Mouse (Mus musculus) adipose tissue, adult 10 weeks (tissue): ENCODE results near the gene Tph1. TPM values are rescaled to one million over a fixed set of nuclear protein-coding genes. Genes with fewer than 3 reads are reported as not detected.

Experiments used
- polyA plus RNA-seq: library from polyadenylated mRNA; stranded (reverse); fragments of 350-450 nt; fragmentation: Illumina TruSeq; extraction: RNeasy Lipid Tissue Mini Kit (QIAGEN cat#74804); gene quantifications from one replicate; pipeline ENCODE4 v1.2.3, GENCODE M21; 2014; ENCODE audit warnings: low read depth, low replicate concordance

The Tph1 gene
- polyA plus RNA-seq = 0.60 TPM

GRCm38 (mm10) chr7:46672160-46672672, at the start of gene Tph1:
Tph1 (minus strand) TSS chr7:46672537.

GRCm38 (mm10) chr7:46715600-46715999, 43.3 kb upstream of the Tph1 start, which contains the start of gene Saa3:
Saa3 (minus strand) TSS chr7:46715700.

GRCm38 (mm10) chr7:46710390-46710844, 38.1 kb upstream of the Tph1 start, which contains the start of gene Saal1:
Saal1 (minus strand) TSS chr7:46710680.

GRCm38 (mm10) chr7:46639692-46640031, 32.7 kb downstream of the Tph1 start, which contains the start of gene Sergef:
Sergef (minus strand) TSS chr7:46639807.

Other genes starting within 250 kb of the Tph1 start
- gene Sergef, start 32.7 kb downstream of the Tph1 start, polyA plus RNA-seq = 6.6 TPM
- 6.0 TPM for gene Saal1, start 38.1 kb upstream of the Tph1 start, polyA plus RNA-seq
- gene Saa3, start 43.2 kb upstream of the Tph1 start, polyA plus RNA-seq = 8.2 TPM
- gene Saa4, start 60.1 kb upstream of the Tph1 start, polyA plus RNA-seq = not detected
- gene Saa1, start 70.4 kb upstream of the Tph1 start, polyA plus RNA-seq = 0.63 TPM
- not detected for gene Saa2, start 79.3 kb upstream of the Tph1 start, polyA plus RNA-seq
- gene Hps5, start 123.5 kb upstream of the Tph1 start, polyA plus RNA-seq = 26.3 TPM
- gene Gtf2h1, start 123.6 kb upstream of the Tph1 start, polyA plus RNA-seq = 25.4 TPM
- 398 TPM for gene Ldha, start 168.9 kb upstream of the Tph1 start, polyA plus RNA-seq
- 73.9 TPM for gene Ldhc, start 188.7 kb upstream of the Tph1 start, polyA plus RNA-seq
- 89.0 TPM for gene Tsg101, start 247.4 kb upstream of the Tph1 start, polyA plus RNA-seq